Mouse (Mus musculus) limb, embryonic 13.5 days (tissue): Measurements from ENCODE around the gene Aatk. TPM values are rescaled to one million over a fixed set of nuclear protein-coding genes. Genes with fewer than 3 reads are reported as not detected.

Experiments used
- ATAC-seq: fragments of 200-750 bp; cut with Nextera tagmentation; 2 replicates; pipeline ENCODE4 v1.8.0; 2017; ENCODE audit warnings: low read depth, moderate number of reproducible peaks, moderate TSS enrichment; ENCODE audit not compliant: low FRiP score
- H3K27ac ChIP-seq: fragments of 300-500 bp; sonication (generic); 2 replicates; pipeline ENCODE4 v1.5.1; 2015; ENCODE audit warnings: inconsistent platforms, mild to moderate bottlenecking, moderate library complexity
- H3K27me3 ChIP-seq: fragments of 300-500 bp; sonication (generic); 2 replicates; pipeline ENCODE4 v1.6.1; 2015; ENCODE audit warnings: mild to moderate bottlenecking, inconsistent platforms
- H3K36me3 ChIP-seq: fragments of 300-500 bp; sonication (generic); 2 replicates; pipeline ENCODE4 v1.6.1; 2015; ENCODE audit warnings: inconsistent platforms, mild to moderate bottlenecking, moderate library complexity
- H3K4me1 ChIP-seq: fragments of 300-500 bp; sonication (generic); 2 replicates; pipeline ENCODE4 v1.6.1; 2015; ENCODE audit warnings: inconsistent platforms
- H3K4me2 ChIP-seq: fragments of 300-500 bp; sonication (generic); replicated peaks from 2 replicates; pipeline ENCODE4 v1.6.1; 2015; ENCODE audit warnings: inconsistent platforms, mild to moderate bottlenecking, moderate library complexity
- H3K4me3 ChIP-seq: fragments of 300-500 bp; sonication (generic); 2 replicates; pipeline ENCODE4 v1.5.1; 2015; ENCODE audit warnings: moderate library complexity, mild to moderate bottlenecking, inconsistent platforms
- H3K9ac ChIP-seq: fragments of 300-500 bp; sonication (generic); 2 replicates; pipeline ENCODE4 v1.6.1; 2015; ENCODE audit warnings: mild to moderate bottlenecking, inconsistent platforms
- H3K9me3 ChIP-seq: fragments of 300-500 bp; sonication (generic); 2 replicates; pipeline ENCODE4 v1.6.1; 2016; ENCODE audit warnings: inconsistent platforms
- WGBS: fragments of 180-500 bp; shearing (Covaris S2); methylation state at CpG from one replicate; pipeline ENCODE4 v1.1.7; 2015; 5-methylcytosine and 5-hydroxymethylcytosine counted together
- polyA plus RNA-seq: library from polyadenylated mRNA; unstranded; fragments of >200 nt; fragmentation: Nextera tagmentation; extraction: Ambion mirVana; gene quantifications from 2 replicates; pipeline ENCODE4 v1.2.1, GENCODE M21; 2015

Aatk gene
- polyA plus RNA-seq, 1 experiment from 2014 or later = 6.1 TPM

GRCm38 (mm10) chr11:120032052-120032451 is 14.9 kb downstream of the Aatk start:
- no peaks in the 10 kb centered on the region for H3K27me3 ChIP-seq
- no peak overlapping the region for H3K4me2 ChIP-seq
- 0 out of 2 replicates have a peak overlapping the region, but pooled peaks have one; percentile 13 for H3K9ac ChIP-seq
- H3K4me1 ChIP-seq = peaks cover 11% of the 10 kb centered on the region; the same call in 1 of the 2 replicates
- H3K36me3 ChIP-seq = no peaks in the 10 kb centered on the region
- WGBS = 47% methylated on average over 8 of the region's 8 CpGs
- ATAC-seq = no peak
- no peak overlapping the region for H3K27ac ChIP-seq
- no peak overlapping the region for H3K4me3 ChIP-seq
- H3K9me3 ChIP-seq = peaks cover 5% of the 10 kb centered on the region; the same call in 1 of the 2 replicates

- H3K4me1 ChIP-seq = peaks cover 13% of the 10 kb centered on the region; the same call in 1 of the 2 replicates
- H3K4me2 ChIP-seq = no peak overlapping the region
- H3K27ac ChIP-seq = no peak overlapping the region
- ATAC-seq = peak; percentile 45; the same call in 1 of the 2 replicates
- H3K4me3 ChIP-seq = no peak overlapping the region
- H3K9me3 ChIP-seq = no peaks in the 10 kb centered on the region
- WGBS = 37% methylated on average over 10 of the region's 10 CpGs
- no peaks in the 10 kb centered on the region for H3K27me3 ChIP-seq
- no peaks in the 10 kb centered on the region for H3K36me3 ChIP-seq
- no peak overlapping the region for H3K9ac ChIP-seq
These were observed 16.6 kb downstream of the Aatk start for GRCm38 (mm10) chr11:120030145-120030901.

GRCm38 (mm10) chr11:120029431-120030144 is 17.4 kb downstream of the Aatk start:
- Histone ChIP-seq H3K4me3 (no peak overlapping the region), H3K4me2 (no peak overlapping the region), H3K4me1 (peaks cover 13% of the 10 kb centered on the region; the same call in 1 of the 2 replicates), H3K9ac (no peak overlapping the region), H3K9me3 (no peaks in the 10 kb centered on the region), H3K27me3 (no peaks in the 10 kb centered on the region), H3K36me3 (no peaks in the 10 kb centered on the region), H3K27ac (no peak overlapping the region)
- ATAC-seq = peak; percentile 18; the same call in 1 of the 2 replicates
- 45% methylated on average over 9 of the region's 9 CpGs for WGBS

- Histone ChIP-seq H3K4me3 (no peak overlapping the region), H3K27ac (no peak overlapping the region), H3K4me2 (no peak overlapping the region), H3K27me3 (no peaks in the 10 kb centered on the region), H3K36me3 (no peaks in the 10 kb centered on the region), H3K9ac (no peak overlapping the region), H3K4me1 (peaks cover 10% of the 10 kb centered on the region; the same call in 1 of the 2 replicates), H3K9me3 (no peaks in the 10 kb centered on the region)
- 81% methylated on average over 18 of the region's 18 CpGs for WGBS
- no peak for ATAC-seq
These were observed 18.5 kb downstream of the Aatk start for GRCm38 (mm10) chr11:120028319-120029092.

DNA sequence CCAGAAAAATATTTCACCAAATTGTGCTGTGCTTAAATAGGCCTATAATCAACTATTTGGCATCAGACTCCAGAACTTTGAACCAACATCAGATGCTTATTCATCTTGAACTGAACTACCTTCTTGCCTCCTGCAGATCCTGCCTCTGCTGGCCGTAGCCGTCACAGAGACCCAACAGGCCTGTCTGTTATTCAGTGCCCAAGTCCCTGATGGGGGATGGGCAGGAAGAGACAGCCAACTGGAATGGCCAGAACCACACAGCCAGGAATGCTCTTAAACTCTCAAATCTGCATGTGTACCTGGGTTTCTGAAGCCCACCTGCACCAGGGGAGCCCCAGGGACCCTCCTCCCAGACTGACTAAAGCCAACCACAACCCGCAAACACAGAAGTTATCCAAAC is 20.0 kb downstream of the Aatk start:
- no peak overlapping the region for H3K4me3 ChIP-seq
- H3K27ac ChIP-seq = no peak overlapping the region
- no peaks in the 10 kb centered on the region for H3K9me3 ChIP-seq
- 80% methylated on average over 3 of the region's 3 CpGs for WGBS
- no peak for ATAC-seq
- H3K4me2 ChIP-seq = no peak overlapping the region
- H3K27me3 ChIP-seq = no peaks in the 10 kb centered on the region
- no peaks in the 10 kb centered on the region for H3K36me3 ChIP-seq
- peaks cover 20% of the 10 kb centered on the region for H3K4me1 ChIP-seq
- no peak overlapping the region for H3K9ac ChIP-seq

DNA sequence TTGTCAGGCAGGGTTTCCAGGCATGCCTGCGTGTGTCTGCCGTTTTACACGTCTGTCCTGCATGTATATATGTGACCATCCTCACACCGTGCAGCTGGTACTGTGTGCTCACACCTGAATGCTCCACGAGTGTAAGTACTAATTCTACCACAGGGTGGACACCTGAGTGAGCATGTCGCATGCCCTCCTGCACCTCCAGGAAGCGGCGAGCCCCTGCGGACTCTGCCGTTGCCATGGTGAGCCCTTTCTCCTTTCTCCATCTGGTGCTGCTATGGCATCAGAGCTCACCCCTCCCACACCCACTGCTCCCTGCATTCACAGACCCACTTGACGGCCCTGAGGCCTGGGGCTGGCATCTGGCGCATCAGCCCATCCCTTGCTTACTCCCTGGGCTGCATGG is 24.1 kb downstream of the Aatk start:
- no peak overlapping the region for H3K27ac ChIP-seq
- H3K4me2 ChIP-seq = no peak overlapping the region
- H3K27me3 ChIP-seq = no peaks in the 10 kb centered on the region
- H3K4me1 ChIP-seq = peaks cover 30% of the 10 kb centered on the region
- 59% methylated on average over 12 of the region's 12 CpGs for WGBS
- no peaks in the 10 kb centered on the region for H3K9me3 ChIP-seq
- ATAC-seq = no peak
- no peaks in the 10 kb centered on the region for H3K36me3 ChIP-seq
- H3K4me3 ChIP-seq = no peak overlapping the region
- peak overlapping the region; percentile 50; the same call in 1 of the 2 replicates for H3K9ac ChIP-seq

- Histone ChIP-seq H3K4me2 (no peak overlapping the region), H3K4me1 (peaks cover 30% of the 10 kb centered on the region), H3K9ac (0 out of 2 replicates have a peak overlapping the region, but pooled peaks have one; percentile 13), H3K4me3 (no peak overlapping the region), H3K27me3 (no peaks in the 10 kb centered on the region), H3K27ac (no peak overlapping the region), H3K36me3 (no peaks in the 10 kb centered on the region), H3K9me3 (no peaks in the 10 kb centered on the region)
- ATAC-seq = no peak
- WGBS = 41% methylated on average over 8 of the region's 8 CpGs
These were observed 24.8 kb downstream of the Aatk start for GRCm38 (mm10) chr11:120022216-120022615.

GRCm38 (mm10) chr11:120021367-120021766 is 25.6 kb downstream of the Aatk start:
- Histone ChIP-seq H3K27ac (no peak overlapping the region), H3K4me3 (no peak overlapping the region)

GRCm38 (mm10) chr11:120019542-120020440 is 27.2 kb downstream of the Aatk start:
- Histone ChIP-seq H3K27me3 (no peaks in the 10 kb centered on the region), H3K9ac (no peak overlapping the region), H3K4me3 (no peak overlapping the region), H3K4me2 (no peak overlapping the region), H3K9me3 (no peaks in the 10 kb centered on the region), H3K4me1 (peaks cover 27% of the 10 kb centered on the region), H3K36me3 (no peaks in the 10 kb centered on the region), H3K27ac (peak overlapping the region; percentile 12; the same call in 1 of the 2 replicates)
- 57% methylated on average over 23 of the region's 23 CpGs for WGBS
- no peak for ATAC-seq

More at GRCm38 (mm10) chr11:120021367-120021766, 25.6 kb downstream of the Aatk start:
- Histone ChIP-seq H3K4me1 (peaks cover 27% of the 10 kb centered on the region), H3K9me3 (no peaks in the 10 kb centered on the region), H3K4me2 (no peak overlapping the region), H3K27me3 (no peaks in the 10 kb centered on the region), H3K36me3 (no peaks in the 10 kb centered on the region), H3K9ac (no peak overlapping the region)
- no peak for ATAC-seq
- WGBS = 91% methylated on average over 16 of the region's 16 CpGs

DNA sequence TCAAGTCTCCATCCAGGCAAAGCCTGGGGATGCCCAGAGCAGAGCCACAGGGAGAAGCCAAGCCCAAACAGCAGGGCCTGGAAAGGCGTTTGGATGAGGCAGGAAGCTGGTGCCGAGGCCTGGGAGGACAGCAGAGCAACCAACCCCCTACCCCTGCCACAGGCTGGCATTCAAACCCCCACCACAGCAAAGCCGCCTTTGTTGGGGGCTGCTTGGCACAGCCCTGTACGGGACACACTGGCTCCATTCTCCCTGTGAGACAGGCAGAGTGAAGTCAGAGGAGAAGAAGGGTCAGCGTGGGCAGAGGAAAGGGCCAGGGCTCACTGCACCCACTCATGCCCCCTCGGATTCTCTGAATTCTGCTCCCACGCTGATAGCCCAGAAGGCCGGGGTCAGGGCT is 30.0 kb downstream of the Aatk start:
- WGBS = 80% methylated on average over 8 of the region's 8 CpGs
- H3K27me3 ChIP-seq = peaks cover 8% of the 10 kb centered on the region
- no peak overlapping the region for H3K27ac ChIP-seq
- no peak overlapping the region for H3K4me3 ChIP-seq
- no peaks in the 10 kb centered on the region for H3K9me3 ChIP-seq
- peaks cover 22% of the 10 kb centered on the region for H3K4me1 ChIP-seq
- H3K9ac ChIP-seq = peak overlapping the region; percentile 20; the same call in 1 of the 2 replicates
- no peaks in the 10 kb centered on the region; the same call in 1 of the 2 replicates for H3K36me3 ChIP-seq
- no peak for ATAC-seq
- H3K4me2 ChIP-seq = no peak overlapping the region

GRCm38 (mm10) chr11:120014758-120015157 is 32.2 kb downstream of the Aatk start:
- Histone ChIP-seq H3K9me3 (no peaks in the 10 kb centered on the region), H3K4me2 (no peak overlapping the region), H3K27me3 (peaks cover 30% of the 10 kb centered on the region), H3K27ac (no peak overlapping the region), H3K4me1 (peaks cover 23% of the 10 kb centered on the region), H3K9ac (no peak overlapping the region), H3K36me3 (peaks cover 5% of the 10 kb centered on the region), H3K4me3 (no peak overlapping the region)
- ATAC-seq = no peak
- 91% methylated on average over 4 of the region's 4 CpGs for WGBS
